Mouse (Mus musculus) intestine, embryonic 16.5 days (tissue): ENCODE data around the gene Shisa6. TPM values are rescaled to one million over a fixed set of nuclear protein-coding genes. Genes with fewer than 3 reads are reported as not detected.

ENCODE experiments used
- ATAC-seq: fragments of 200-750 bp; cut with Nextera tagmentation; 2 replicates; pipeline ENCODE4 v1.8.0; 2017; ENCODE audit warnings: moderate TSS enrichment, moderate library complexity
- H3K27ac ChIP-seq: fragments of 300-500 bp; sonication (generic); 2 replicates; pipeline ENCODE4 v1.5.1; 2014; ENCODE audit warnings: mild to moderate bottlenecking, low read length
- H3K27me3 ChIP-seq: fragments of 300-500 bp; sonication (generic); replicated peaks from 2 replicates; pipeline ENCODE4 v1.6.1; 2014; ENCODE audit warnings: low read length, control low read depth, mixed read lengths; ENCODE audit not compliant: control insufficient read depth, insufficient read depth
- H3K36me3 ChIP-seq: fragments of 300-500 bp; sonication (generic); 2 replicates; pipeline ENCODE4 v1.6.1; 2014; ENCODE audit warnings: low read length, control low read depth; ENCODE audit not compliant: control insufficient read depth, insufficient read depth
- H3K4me1 ChIP-seq: fragments of 300-500 bp; sonication (generic); 2 replicates; pipeline ENCODE4 v1.6.1; 2014; ENCODE audit warnings: low read length, control low read depth, mixed read lengths; ENCODE audit not compliant: control insufficient read depth, insufficient read depth
- H3K4me2 ChIP-seq: fragments of 300-500 bp; sonication (generic); 2 replicates; pipeline ENCODE4 v1.6.1; 2014; ENCODE audit warnings: low read depth, low read length, control low read depth
- H3K4me3 ChIP-seq: fragments of 300-500 bp; sonication (generic); 2 replicates; pipeline ENCODE4 v1.5.1; 2014; ENCODE audit warnings: mild to moderate bottlenecking, low read length
- H3K9ac ChIP-seq: fragments of 300-500 bp; sonication (generic); 2 replicates; pipeline ENCODE4 v1.6.1; 2014; ENCODE audit warnings: low read depth, low read length
- H3K9me3 ChIP-seq: fragments of 300-500 bp; sonication (generic); 2 replicates; pipeline ENCODE4 v1.6.1; 2016; ENCODE audit warnings: low read length, control low read depth; ENCODE audit not compliant: control insufficient read depth
- WGBS: fragments of 180-500 bp; shearing (Covaris S2); extraction: QIAGEN DNeasy Blood & Tissue Kit; methylation state at CpG from one replicate; pipeline ENCODE4 v1.1.7; 2014; 5-methylcytosine and 5-hydroxymethylcytosine counted together
- polyA plus RNA-seq: library from polyadenylated mRNA; unstranded; fragments of >200 nt; fragmentation: Nextera tagmentation; extraction: Ambion mirVana; gene quantifications from 2 replicates; pipeline ENCODE4 v1.2.1, GENCODE M21; 2015

The Shisa6 gene
- polyA plus RNA-seq, 1 experiment from 2014 or later, result 0.06 TPM

- no peak for ATAC-seq
- Histone ChIP-seq H3K4me3 (no peak overlapping the region), H3K9ac (no peak overlapping the region), H3K27me3 (no peaks in the 10 kb centered on the region), H3K36me3 (no peaks in the 10 kb centered on the region), H3K9me3 (no peaks in the 10 kb centered on the region), H3K4me1 (no peaks in the 10 kb centered on the region), H3K27ac (no peak overlapping the region), H3K4me2 (no peak overlapping the region)
- WGBS, result 52% methylated on average over 3 of the region's 3 CpGs
Observed at GRCm38 (mm10) chr11:66387561-66387960, 138.2 kb downstream of the Shisa6 start.

GRCm38 (mm10) chr11:66371796-66372195, 154.0 kb downstream of the Shisa6 start:
- 70% methylated on average over 3 of the region's 3 CpGs for WGBS

GRCm38 (mm10) chr11:66369764-66370163, 156.0 kb downstream of the Shisa6 start:
- no peaks in the 10 kb centered on the region for H3K9me3 ChIP-seq
- no peak overlapping the region for H3K27ac ChIP-seq
- H3K36me3 ChIP-seq, result no peaks in the 10 kb centered on the region
- no peak overlapping the region for H3K9ac ChIP-seq
- no peak overlapping the region for H3K4me2 ChIP-seq
- no peaks in the 10 kb centered on the region for H3K4me1 ChIP-seq
- no peaks in the 10 kb centered on the region for H3K27me3 ChIP-seq
- WGBS, result 82% methylated on average over 4 of the region's 4 CpGs
- no peak for ATAC-seq
- H3K4me3 ChIP-seq, result no peak overlapping the region

More at GRCm38 (mm10) chr11:66371796-66372195, 154.0 kb downstream of the Shisa6 start:
- Histone ChIP-seq H3K36me3 (no peaks in the 10 kb centered on the region), H3K4me2 (no peak overlapping the region), H3K27me3 (no peaks in the 10 kb centered on the region), H3K9me3 (no peaks in the 10 kb centered on the region), H3K4me1 (no peaks in the 10 kb centered on the region), H3K27ac (no peak overlapping the region), H3K9ac (no peak overlapping the region), H3K4me3 (no peak overlapping the region)
- no peak for ATAC-seq

- WGBS, result 60% methylated on average over 8 of the region's 8 CpGs
- H3K9me3 ChIP-seq, result no peaks in the 10 kb centered on the region
- H3K36me3 ChIP-seq, result no peaks in the 10 kb centered on the region
- no peak overlapping the region for H3K9ac ChIP-seq
- H3K27me3 ChIP-seq, result no peaks in the 10 kb centered on the region
- H3K4me3 ChIP-seq, result no peak overlapping the region
- no peak for ATAC-seq
- no peaks in the 10 kb centered on the region for H3K4me1 ChIP-seq
- no peak overlapping the region for H3K4me2 ChIP-seq
- no peak overlapping the region for H3K27ac ChIP-seq
Observed at GRCm38 (mm10) chr11:66366809-66367685, 158.7 kb downstream of the Shisa6 start.

GRCm38 (mm10) chr11:66359811-66360210, 166.0 kb downstream of the Shisa6 start:
- WGBS, result 62% methylated on average over 1 of the region's 1 CpGs
- H3K9me3 ChIP-seq, result no peaks in the 10 kb centered on the region
- no peak for ATAC-seq

GRCm38 (mm10) chr11:66344822-66345221, 180.9 kb downstream of the Shisa6 start:
- no peak for ATAC-seq
- H3K9ac ChIP-seq, result no peak overlapping the region
- no peaks in the 10 kb centered on the region for H3K4me1 ChIP-seq
- no peaks in the 10 kb centered on the region for H3K9me3 ChIP-seq
- no peak overlapping the region for H3K4me3 ChIP-seq
- H3K4me2 ChIP-seq, result no peak overlapping the region
- no peaks in the 10 kb centered on the region for H3K36me3 ChIP-seq
- 61% methylated on average over 3 of the region's 3 CpGs for WGBS
- no peak overlapping the region for H3K27ac ChIP-seq
- no peaks in the 10 kb centered on the region for H3K27me3 ChIP-seq

More at GRCm38 (mm10) chr11:66359811-66360210, 166.0 kb downstream of the Shisa6 start:
- H3K36me3 ChIP-seq, result no peaks in the 10 kb centered on the region
- no peak overlapping the region for H3K4me2 ChIP-seq
- no peaks in the 10 kb centered on the region for H3K4me1 ChIP-seq
- no peak overlapping the region for H3K27ac ChIP-seq
- no peak overlapping the region for H3K4me3 ChIP-seq
- no peaks in the 10 kb centered on the region for H3K27me3 ChIP-seq
- no peak overlapping the region for H3K9ac ChIP-seq

GRCm38 (mm10) chr11:66336313-66336712, 189.5 kb downstream of the Shisa6 start:
- H3K4me2 ChIP-seq, result no peak overlapping the region
- no peaks in the 10 kb centered on the region for H3K4me1 ChIP-seq
- no peak for ATAC-seq
- no peaks in the 10 kb centered on the region for H3K9me3 ChIP-seq
- no peaks in the 10 kb centered on the region for H3K36me3 ChIP-seq
- H3K27me3 ChIP-seq, result no peaks in the 10 kb centered on the region
- no peak overlapping the region for H3K4me3 ChIP-seq
- no peak overlapping the region for H3K27ac ChIP-seq
- H3K9ac ChIP-seq, result no peak overlapping the region

GRCm38 (mm10) chr11:66312764-66313163, 213.0 kb downstream of the Shisa6 start:
- WGBS, result 83% methylated on average over 7 of the region's 7 CpGs
- no peaks in the 10 kb centered on the region for H3K4me1 ChIP-seq
- H3K9ac ChIP-seq, result no peak overlapping the region
- H3K27ac ChIP-seq, result no peak overlapping the region
- no peak overlapping the region for H3K4me2 ChIP-seq
- H3K4me3 ChIP-seq, result no peak overlapping the region
- no peaks in the 10 kb centered on the region for H3K27me3 ChIP-seq
- H3K9me3 ChIP-seq, result no peaks in the 10 kb centered on the region
- no peaks in the 10 kb centered on the region for H3K36me3 ChIP-seq
- no peak for ATAC-seq

- Histone ChIP-seq H3K36me3 (no peaks in the 10 kb centered on the region), H3K4me2 (no peak overlapping the region), H3K9me3 (no peaks in the 10 kb centered on the region), H3K27ac (no peak overlapping the region), H3K27me3 (no peaks in the 10 kb centered on the region), H3K4me3 (no peak overlapping the region), H3K4me1 (no peaks in the 10 kb centered on the region), H3K9ac (no peak overlapping the region)
- ATAC-seq, result no peak
- WGBS, result 72% methylated on average over 1 of the region's 1 CpGs
Observed at GRCm38 (mm10) chr11:66304396-66304795, 221.4 kb downstream of the Shisa6 start.

GRCm38 (mm10) chr11:66274707-66275081, 251.1 kb downstream of the Shisa6 start:
- no peak overlapping the region for H3K9ac ChIP-seq
- no peaks in the 10 kb centered on the region for H3K36me3 ChIP-seq
- no peak overlapping the region for H3K4me3 ChIP-seq
- H3K4me2 ChIP-seq, result no peak overlapping the region
- ATAC-seq, result no peak
- H3K27me3 ChIP-seq, result no peaks in the 10 kb centered on the region
- no peak overlapping the region for H3K27ac ChIP-seq
- no peaks in the 10 kb centered on the region for H3K4me1 ChIP-seq
- WGBS, result 75% methylated on average over 2 of the region's 2 CpGs
- H3K9me3 ChIP-seq, result no peaks in the 10 kb centered on the region
